Mouse (Mus musculus) CH12.LX (cell line): Measurements from ENCODE around the gene Pla2g12b. TPM values are rescaled to one million over a fixed set of nuclear protein-coding genes. Genes with fewer than 3 reads are reported as not detected.

ENCODE experiments used
- DNase-seq: peaks from one replicate; pipeline ENCODE4 v3.0.0-alpha.2; 2013; ENCODE audit errors: extremely low read depth
- H3K27ac ChIP-seq: 2 replicates; pipeline ENCODE4 v1.5.1; 2012; ENCODE audit warnings: low read depth, mild to moderate bottlenecking, control low read depth, moderate library complexity; ENCODE audit not compliant: insufficient read depth
- H3K27me3 ChIP-seq: replicated peaks from 2 replicates; pipeline ENCODE3; 2012; ENCODE audit warnings: inconsistent platforms
- H3K36me3 ChIP-seq, 2 experiments: replicated peaks in 1 of 2; 2 replicates each; pipeline versions ENCODE3 to v1.6.1; 2012; ENCODE audit warnings: inconsistent platforms in 1 of 2, low read length in 1 of 2, mild to moderate bottlenecking in 1 of 2, mixed read lengths in 1 of 2, moderate library complexity in 1 of 2; ENCODE audit not compliant: control insufficient read depth in 1 of 2, insufficient read depth in 1 of 2
- H3K4me1 ChIP-seq, 2 experiments: 2 replicates each; pipeline ENCODE4 v1.6.1; 2012; ENCODE audit warnings: inconsistent platforms in 1 of 2, moderate library complexity in 1 of 2; ENCODE audit not compliant: insufficient read depth in 2 of 2, control insufficient read depth in 1 of 2
- H3K4me2 ChIP-seq: 2 replicates; pipeline ENCODE4 v1.6.1; 2012; ENCODE audit warnings: low read depth, mild to moderate bottlenecking, control low read depth; ENCODE audit not compliant: poor library complexity, insufficient read depth, severe bottlenecking
- H3K4me3 ChIP-seq, 3 experiments: fragments of 150-350 bp in 1 of 3; sonication (generic) in 1 of 3; replicated peaks in 1 of 3; 2 replicates each; pipeline versions ENCODE3 to v1.5.1; 2011 to 2012; ENCODE audit warnings: low read depth in 2 of 3, low read length in 2 of 3, mild to moderate bottlenecking in 2 of 3, moderate library complexity in 2 of 3, control low read depth in 1 of 3, improper control_type of control experiment in 1 of 3, inconsistent platforms in 1 of 3, mixed read lengths in 1 of 3; ENCODE audit not compliant: poor library complexity in 1 of 3
- H3K79me2 ChIP-seq: replicated peaks from 2 replicates; pipeline ENCODE4 v1.6.1; 2012; ENCODE audit warnings: mild to moderate bottlenecking, moderate library complexity; ENCODE audit not compliant: control insufficient read depth, poor library complexity, insufficient read depth, severe bottlenecking; ENCODE audit errors: extremely low read depth
- H3K9ac ChIP-seq: 2 replicates; pipeline ENCODE4 v1.6.1; 2012; ENCODE audit warnings: low read depth, mild to moderate bottlenecking, control low read depth, moderate library complexity; ENCODE audit not compliant: insufficient read depth
- H3K9me3 ChIP-seq: replicated peaks from 2 replicates; pipeline ENCODE3; 2012; ENCODE audit warnings: low read length, inconsistent platforms, mixed read lengths
- CHD1 ChIP-seq: IDR thresholded peaks from 2 replicates; pipeline ENCODE4 v1.6.1; 2012; ENCODE audit warnings: low read depth, low read length, improper control_type of control experiment, inconsistent platforms
- CHD2 ChIP-seq: IDR thresholded peaks from 2 replicates; pipeline ENCODE4 v1.6.1; 2011; ENCODE audit warnings: low read length, improper control_type of control experiment
- E2F4 ChIP-seq: IDR thresholded peaks from 2 replicates; pipeline ENCODE4 v1.6.1; 2011; ENCODE audit warnings: low read depth, low read length, improper control_type of control experiment; ENCODE audit not compliant: insufficient replicate concordance
- ELF1 ChIP-seq: IDR thresholded peaks from 2 replicates; pipeline ENCODE4 v1.6.1; 2014; ENCODE audit warnings: low read depth, mild to moderate bottlenecking, inconsistent platforms, low read length, improper control_type of control experiment
- ETS1 ChIP-seq: conservative IDR thresholded peaks from 2 replicates; pipeline ENCODE4 v1.6.1; 2012; ENCODE audit warnings: low read depth, mild to moderate bottlenecking, inconsistent platforms, low read length, improper control_type of control experiment, moderate library complexity
- GABPA ChIP-seq: IDR thresholded peaks from 2 replicates; pipeline ENCODE4 v1.6.1; 2012; ENCODE audit warnings: low read depth, low read length, improper control_type of control experiment, inconsistent platforms; ENCODE audit not compliant: insufficient replicate concordance
- MAX ChIP-seq: IDR thresholded peaks from 2 replicates; pipeline ENCODE4 v1.6.1; 2011; ENCODE audit warnings: low read length, improper control_type of control experiment
- MYC ChIP-seq: IDR thresholded peaks from 2 replicates; pipeline ENCODE4 v1.6.1; 2011; ENCODE audit warnings: low read depth, mild to moderate bottlenecking, improper control_type of control experiment, low read length
- NELFE ChIP-seq: IDR thresholded peaks from 2 replicates; pipeline ENCODE4 v1.6.1; 2011; ENCODE audit warnings: low read depth, low read length, improper control_type of control experiment
- NRF1 ChIP-seq: IDR thresholded peaks from 2 replicates; pipeline ENCODE4 v1.6.1; 2014; ENCODE audit warnings: low read depth, mild to moderate bottlenecking, inconsistent platforms, low read length, improper control_type of control experiment, moderate library complexity
- PAX5 ChIP-seq: IDR thresholded peaks from 2 replicates; pipeline ENCODE4 v1.6.1; 2012; ENCODE audit warnings: low read length, inconsistent platforms, mixed read lengths
- RAD21 ChIP-seq: IDR thresholded peaks from 2 replicates; pipeline ENCODE4 v1.6.1; 2011; ENCODE audit warnings: low read depth, mild to moderate bottlenecking, low read length, improper control_type of control experiment, moderate library complexity
- UBTF ChIP-seq: IDR thresholded peaks from 2 replicates; pipeline ENCODE4 v1.6.1; 2012; ENCODE audit warnings: low read depth, mild to moderate bottlenecking, inconsistent platforms, low read length, improper control_type of control experiment, moderate library complexity
- USF1 ChIP-seq: IDR thresholded peaks from 2 replicates; pipeline ENCODE4 v1.6.1; 2014; ENCODE audit warnings: low read depth, mild to moderate bottlenecking, inconsistent platforms, low read length, improper control_type of control experiment
- USF2 ChIP-seq: conservative IDR thresholded peaks from 2 replicates; pipeline ENCODE4 v1.6.1; 2011; ENCODE audit warnings: low read depth, low read length, improper control_type of control experiment
- ZC3H11A ChIP-seq: IDR thresholded peaks from 2 replicates; pipeline ENCODE4 v1.6.1; 2012; ENCODE audit warnings: low read depth, mild to moderate bottlenecking, inconsistent platforms, low read length, improper control_type of control experiment
- ZKSCAN1 ChIP-seq: IDR thresholded peaks from 2 replicates; pipeline ENCODE4 v1.6.1; 2012; ENCODE audit warnings: low read depth, inconsistent platforms, low read length, improper control_type of control experiment, borderline replicate concordance
- ZMIZ1 ChIP-seq: IDR thresholded peaks from 2 replicates; pipeline ENCODE4 v1.6.1; 2012; ENCODE audit warnings: low read depth, mild to moderate bottlenecking, inconsistent platforms, low read length, improper control_type of control experiment
- dilution Hi-C: fragments of 300-500 bp; cut with MboI; formaldehyde crosslinking; loops from 2 replicates; pipeline ENCODE4 v1.14.3; 2020; ENCODE audit warnings: low sequenced_read_pairs; ENCODE audit not compliant: extremely low pct_unique_long_range_greater_than_20kb, extremely low pct_ligation_motif_present
- in situ Hi-C: fragments of 300-500 bp; cut with MboI; formaldehyde crosslinking; loops from 3 replicates; pipeline ENCODE4 v1.14.3; 2019; ENCODE audit warnings: low sequenced_read_pairs, low pct_ligation_motif_present, low pct_unique_long_range_greater_than_20kb, mixed read lengths
- polyA plus RNA-seq: library from polyadenylated mRNA; unstranded; fragments of >175 nt; gene quantifications from 2 replicates; pipeline ENCODE4 v1.2.1, GENCODE M21; 2012; ENCODE audit warnings: low read depth; ENCODE audit not compliant: insufficient read length
- total RNA-seq, 2 experiments: library from RNA; depleted of rRNA; stranded (reverse); fragments of 300-350 nt in 1 of 2; fragments of >200 nt in 1 of 2; gene quantifications; 2 replicates each; pipeline ENCODE4 v1.2.3; 2012 to 2014

Gene Pla2g12b
- total and polyA plus RNA-seq, 3 experiments: not detected

DNA sequence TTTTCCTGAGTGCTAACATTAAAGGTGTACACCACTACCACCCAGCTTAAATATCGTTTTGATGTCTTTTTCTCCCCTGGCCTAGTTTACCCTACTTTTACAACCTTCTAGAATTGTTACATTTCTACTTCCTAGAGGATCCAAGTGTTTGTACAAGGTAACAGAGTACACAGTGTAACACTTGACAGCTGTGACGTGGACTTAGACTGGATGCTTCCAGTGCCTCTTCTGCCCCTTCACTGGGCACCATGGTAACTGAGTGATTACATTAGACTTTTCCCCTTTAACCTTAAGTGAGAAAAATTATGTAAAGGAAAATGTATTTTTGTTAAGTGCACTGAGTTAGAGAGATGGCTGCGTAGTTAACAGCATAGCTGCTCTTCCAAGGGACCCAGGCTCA is 38.9 kb upstream of the Pla2g12b start:
- H3K36me3 ChIP-seq: peaks cover 68 to 95% of the 10 kb centered on the region in 2 experiments
- H3K4me2 ChIP-seq: no peak overlapping the region
- H3K27ac ChIP-seq: no peak overlapping the region
- no peak overlapping the region for H3K9ac ChIP-seq
- no peaks in the 10 kb centered on the region for H3K79me2 ChIP-seq
- H3K9me3 ChIP-seq: no peaks in the 10 kb centered on the region
- H3K4me3 ChIP-seq: no peak overlapping the region
- in situ Hi-C loops: no loop called here
- H3K4me1 ChIP-seq: peaks cover 6 to 8% of the 10 kb centered on the region in 2 experiments
- TF ChIP-seq NRF1: no peak
- TF ChIP-seq CHD1: no peak
- no peak for TF ChIP-seq GABPA
- no peak for TF ChIP-seq USF2
- no peak for TF ChIP-seq ELF1
- TF ChIP-seq E2F4: no peak
- no peak for TF ChIP-seq USF1
- no peak for TF ChIP-seq PAX5
- no peak for TF ChIP-seq ZC3H11A
- no peak for TF ChIP-seq CHD2
- no peak for TF ChIP-seq NELFE
- dilution Hi-C loops: no loop called here
- no peak for DNase-seq
- no peaks in the 10 kb centered on the region for H3K27me3 ChIP-seq

DNA sequence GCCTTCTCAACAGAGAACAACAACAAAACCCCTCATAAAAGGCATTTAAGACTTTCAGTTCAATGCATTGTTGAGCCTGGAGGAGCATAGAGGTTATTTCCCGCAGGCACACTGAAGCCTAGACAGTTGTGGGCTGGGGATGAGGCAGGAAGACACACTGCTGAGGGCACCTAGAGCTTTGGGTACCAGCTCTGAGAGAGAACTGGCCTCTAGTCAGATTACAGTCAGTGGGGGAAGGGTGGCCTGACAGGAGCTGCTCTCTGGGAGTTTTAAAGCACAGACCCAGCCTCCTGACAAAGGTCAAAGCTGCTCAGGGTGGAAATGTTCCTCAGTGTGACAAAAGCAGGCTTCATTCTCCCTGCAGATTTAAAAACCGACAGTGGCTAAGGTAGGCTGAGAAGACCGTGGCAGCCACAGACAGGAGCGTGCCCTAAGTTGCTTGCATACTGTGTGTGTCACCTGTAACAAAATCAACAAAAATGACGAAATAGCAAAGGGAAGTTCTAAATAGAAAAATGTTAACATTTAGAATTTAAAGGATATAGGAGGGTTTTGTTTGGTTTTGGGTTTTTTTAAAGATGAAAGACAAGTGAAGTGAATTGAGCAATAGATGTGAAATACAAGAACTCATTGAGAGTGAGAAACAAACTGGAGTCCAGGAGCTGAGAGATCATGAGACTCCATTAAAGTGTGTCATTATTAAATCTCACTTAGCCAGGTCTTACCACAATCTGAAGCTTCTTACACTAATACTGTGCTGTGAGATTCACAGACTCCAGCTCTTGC is 37.5 kb upstream of the Pla2g12b start:
- Histone ChIP-seq H3K4me3 (no peak overlapping the region), H3K9ac (no peak overlapping the region), H3K4me1 (peaks cover 6 to 12% of the 10 kb centered on the region in 2 experiments), H3K9me3 (no peaks in the 10 kb centered on the region), H3K4me2 (no peak overlapping the region), H3K27ac (no peak overlapping the region), H3K36me3 (peaks cover 80 to 97% of the 10 kb centered on the region in 2 experiments), H3K79me2 (no peaks in the 10 kb centered on the region), H3K27me3 (no peaks in the 10 kb centered on the region)
- in situ Hi-C loops (no loop called here), dilution Hi-C loops (no loop called here)
- DNase-seq: no peak
- TF ChIP-seq ZMIZ1 (no peak), ETS1 (no peak), MYC (no peak), USF2 (no peak), USF1 (no peak), PAX5 (no peak), RAD21 (no peak), ZKSCAN1 (no peak), UBTF (no peak), MAX (no peak), NRF1 (no peak), GABPA (no peak)
